Mouse (Mus musculus) frontal cortex, adult 2 months (tissue): Measurements from ENCODE around the gene Ostm1. TPM values are rescaled to one million over a fixed set of nuclear protein-coding genes. Genes with fewer than 3 reads are reported as not detected.
A peak's percentile ranks its signal among the peaks of the same experiment; 100 is the strongest.

Experiments
- DNase-seq, 2 experiments: peaks; one replicate each; pipeline ENCODE4 v3.0.0; 2022; ENCODE audit warnings: low spot score in 1 of 2; ENCODE audit errors: extremely low spot score in 1 of 2
- polyA plus RNA-seq: library from polyadenylated mRNA; depleted of rRNA; stranded (reverse); fragments of >200 nt; gene quantifications from 2 replicates; pipeline ENCODE4 v1.2.3, GENCODE M21; 2012; rRNA removed

The Ostm1 gene
- polyA plus RNA-seq, result 42.6 and 45.7 TPM in 2 replicates

DNA sequence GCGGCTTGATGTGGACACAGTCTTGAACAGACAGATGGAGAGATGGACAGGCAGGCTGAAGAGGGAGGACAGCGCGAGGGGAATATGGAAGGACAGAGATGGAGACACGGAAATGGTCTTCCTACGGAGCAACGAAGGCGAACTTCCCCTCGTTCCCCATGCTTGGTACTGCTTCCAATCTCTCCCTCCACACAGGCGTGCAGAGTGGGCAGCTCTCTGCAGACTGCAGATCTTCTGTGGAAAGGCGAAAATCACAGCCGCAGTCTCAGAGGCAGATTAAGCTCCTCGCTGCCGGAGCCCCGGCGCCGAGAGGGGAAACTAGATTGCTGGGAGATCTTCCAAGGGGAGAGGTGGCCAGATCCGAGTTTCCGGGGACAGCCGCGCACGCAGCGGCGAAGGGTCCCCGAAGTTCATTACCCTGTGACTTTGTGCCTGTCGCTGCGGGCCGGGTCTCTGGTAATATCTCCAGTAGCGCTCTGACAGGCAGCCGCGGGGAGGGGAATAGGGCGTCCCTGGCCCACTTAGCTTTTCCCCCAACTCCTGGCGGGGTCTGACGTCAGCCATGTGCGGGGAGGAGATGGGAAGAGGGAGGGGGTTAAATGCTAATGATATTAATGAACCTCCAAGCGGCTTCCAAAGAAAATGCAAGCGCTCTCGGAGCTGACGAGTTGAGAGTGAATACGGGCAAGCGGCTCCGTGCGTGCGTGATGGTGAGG, at the start of gene Ostm1, which contains the start of gene Nr2e1:
Gene Ostm1, plus strand, starts transcription at position 666 of the 716 bp plus-strand sequence.
Gene Nr2e1, minus strand, starts transcription at position 476 of the 716 bp plus-strand sequence.
- peak; percentile 39 to 54 for DNase-seq

DNA sequence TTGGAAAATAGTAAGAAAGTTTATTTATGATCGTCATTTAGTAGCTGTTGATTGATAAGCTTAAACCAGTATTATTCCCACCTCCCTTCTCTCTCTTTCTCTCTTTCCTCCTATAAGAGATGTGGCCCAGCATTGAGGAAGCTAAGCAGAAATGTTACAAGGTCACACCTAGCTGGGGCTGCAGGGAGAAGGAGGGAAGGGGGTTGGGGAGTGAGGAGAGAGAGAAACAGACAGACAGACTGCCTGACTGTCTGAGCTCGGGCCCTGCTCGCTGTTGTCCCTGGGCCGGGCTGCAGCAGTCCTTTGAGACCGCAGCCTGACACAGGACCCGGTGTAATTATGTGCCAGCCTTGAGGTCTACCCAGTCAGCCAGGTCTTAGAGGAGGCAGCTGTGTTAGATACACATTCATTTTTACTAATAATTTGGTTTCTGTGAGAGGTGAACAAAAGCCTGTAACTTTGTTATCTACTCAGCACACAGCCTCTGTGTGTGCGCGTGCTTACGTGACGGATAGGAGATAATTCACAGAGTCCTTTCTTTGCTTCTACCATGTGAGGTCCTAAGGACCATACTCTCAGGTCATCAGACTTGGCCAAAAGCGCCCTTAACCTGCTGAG, 49.7 kb upstream of the Ostm1 start:
- no peak for DNase-seq

DNA sequence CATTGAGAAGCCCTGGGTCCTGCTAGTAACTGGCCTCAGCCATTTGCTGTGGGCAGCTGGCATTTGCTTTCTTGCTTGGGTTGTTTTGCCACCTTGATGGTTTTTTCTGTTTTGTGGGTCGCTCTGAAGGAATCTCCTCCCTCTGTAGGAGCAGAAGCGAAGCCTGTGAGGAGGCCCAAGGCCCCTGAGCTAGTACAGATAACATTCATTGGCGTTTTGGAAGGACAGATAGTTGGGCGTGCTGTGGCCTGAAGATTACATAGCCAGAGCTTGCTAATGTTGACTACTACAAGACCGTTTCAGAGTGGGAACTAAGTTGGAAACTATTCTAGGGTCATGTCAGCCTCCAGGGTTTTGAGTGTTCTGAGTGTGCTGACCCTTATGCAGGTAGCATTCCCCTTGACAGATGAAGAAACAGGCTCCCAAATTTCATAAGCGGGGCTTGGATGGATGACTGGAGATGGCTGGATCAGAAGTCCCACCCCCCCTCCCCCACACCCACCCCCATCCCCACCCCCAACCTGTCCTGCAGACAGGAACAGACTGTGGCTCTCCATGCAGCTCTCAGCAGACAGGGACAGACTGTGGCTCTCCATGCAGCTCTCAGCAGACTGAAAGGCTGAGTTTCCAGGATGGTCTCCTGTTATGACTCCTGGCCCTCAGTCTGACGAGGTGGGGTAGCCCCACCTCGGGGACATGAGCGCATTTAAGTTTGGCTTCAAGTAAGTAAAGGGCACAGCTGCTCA, 45.9 kb upstream of the Ostm1 start:
- DNase-seq, result no peak

DNA sequence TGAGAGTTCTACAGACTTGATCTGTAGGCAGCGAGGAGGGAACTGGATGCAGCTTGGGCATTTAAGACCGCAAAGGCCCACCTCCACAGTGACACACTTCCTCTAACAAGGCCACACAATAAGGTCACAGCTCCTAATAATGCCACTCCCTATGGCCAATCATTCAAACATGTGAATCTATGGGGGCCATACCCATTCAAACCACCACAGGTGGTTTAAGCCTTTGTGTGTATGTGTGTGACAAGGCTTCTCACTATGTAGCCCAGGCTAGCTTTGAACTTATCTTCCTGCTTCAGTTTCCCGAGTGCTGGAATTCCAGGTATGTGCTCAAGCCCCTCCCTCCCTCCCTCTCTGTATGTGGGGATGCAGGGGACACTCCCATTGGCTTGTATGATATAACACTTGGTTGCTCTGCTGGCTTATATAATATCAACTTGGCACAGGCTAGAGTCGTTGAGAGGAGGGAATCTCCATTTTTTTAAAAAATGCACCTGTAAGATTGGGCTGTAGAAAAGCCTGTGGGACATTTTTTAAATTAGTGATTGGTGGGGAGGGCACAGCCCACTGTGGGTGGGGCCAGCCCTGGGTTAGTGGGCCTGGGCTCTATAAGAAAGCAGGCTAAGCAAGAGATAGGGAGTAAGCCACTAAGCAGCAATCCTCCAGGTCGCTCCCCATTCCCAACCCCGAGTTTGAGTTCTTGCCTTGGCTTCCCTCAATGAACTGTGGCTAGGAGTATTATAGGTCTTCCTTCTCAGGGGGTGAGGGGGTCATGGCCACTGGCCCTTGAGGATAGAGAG, 37.7 kb upstream of the Ostm1 start:
- no peak for DNase-seq

DNA sequence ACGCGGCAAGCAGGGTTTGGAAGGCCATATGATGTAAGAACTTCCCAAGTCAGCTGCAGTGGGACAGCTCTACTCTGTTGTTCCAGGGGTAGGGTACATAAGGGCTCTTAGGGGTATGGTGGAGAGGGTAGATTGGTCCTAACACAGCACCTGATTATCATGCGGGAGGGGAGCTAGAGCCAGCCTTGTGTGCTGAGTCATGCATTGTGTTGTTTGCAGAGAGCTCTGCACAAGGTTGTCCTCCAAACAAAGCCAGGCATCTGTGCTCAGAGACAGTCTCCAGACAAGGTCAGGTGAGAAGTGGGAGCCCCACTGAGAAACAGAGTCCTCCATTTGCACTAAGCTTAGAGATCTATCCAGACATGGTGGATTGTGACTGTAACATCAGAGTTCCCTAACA, 37.1 kb upstream of the Ostm1 start:
- no peak for DNase-seq

DNA sequence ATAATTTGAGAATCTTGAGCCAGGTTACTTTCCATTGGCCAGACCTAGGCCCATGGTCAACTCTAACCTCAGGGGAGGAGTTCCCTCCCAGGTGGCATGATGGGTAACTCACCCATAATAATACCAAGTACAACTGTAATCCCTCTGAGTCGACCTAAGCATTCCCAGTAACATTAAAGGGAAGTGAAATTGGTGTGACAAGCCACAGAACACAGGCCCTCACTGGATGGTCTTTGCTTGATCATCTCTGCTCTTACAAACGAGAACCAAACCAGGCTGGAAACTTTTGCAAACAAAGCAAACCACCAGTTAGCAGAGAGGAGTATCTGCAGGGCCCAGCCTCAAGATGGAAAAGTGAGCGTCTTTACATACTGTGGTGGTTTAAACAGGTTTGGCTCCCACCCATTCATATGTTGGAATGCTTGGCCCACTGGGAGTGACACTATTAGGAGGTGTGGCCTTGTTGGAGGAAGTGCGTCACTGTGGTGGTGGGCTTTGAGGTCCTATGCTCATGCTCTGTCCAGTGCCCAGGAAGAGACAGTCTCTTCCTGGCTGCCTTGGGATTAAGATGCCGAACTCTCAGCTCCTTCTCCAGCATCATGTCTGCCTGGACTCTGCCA, 23.9 kb upstream of the Ostm1 start:
- DNase-seq, result no peak

DNA sequence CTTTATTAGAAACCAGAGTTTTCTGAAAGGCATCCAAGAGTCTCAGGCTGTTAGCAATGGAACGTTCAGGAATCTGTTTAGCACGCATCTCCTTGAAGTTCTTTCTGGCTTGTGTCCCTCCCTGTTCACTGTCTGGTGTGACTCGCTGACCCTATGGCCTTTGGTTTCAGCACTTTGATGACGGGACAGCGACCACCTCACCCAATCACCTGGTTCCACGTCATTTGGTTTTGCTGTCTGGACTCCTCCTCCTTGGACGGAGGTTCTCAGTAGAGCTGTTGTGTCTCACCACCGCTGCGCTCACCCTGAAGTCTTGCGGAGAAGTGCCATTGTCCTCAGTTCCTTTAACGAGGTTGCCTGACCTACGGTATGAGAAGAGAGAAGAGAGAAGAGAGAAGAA, 21.4 kb upstream of the Ostm1 start:
- DNase-seq, result no peak

DNA sequence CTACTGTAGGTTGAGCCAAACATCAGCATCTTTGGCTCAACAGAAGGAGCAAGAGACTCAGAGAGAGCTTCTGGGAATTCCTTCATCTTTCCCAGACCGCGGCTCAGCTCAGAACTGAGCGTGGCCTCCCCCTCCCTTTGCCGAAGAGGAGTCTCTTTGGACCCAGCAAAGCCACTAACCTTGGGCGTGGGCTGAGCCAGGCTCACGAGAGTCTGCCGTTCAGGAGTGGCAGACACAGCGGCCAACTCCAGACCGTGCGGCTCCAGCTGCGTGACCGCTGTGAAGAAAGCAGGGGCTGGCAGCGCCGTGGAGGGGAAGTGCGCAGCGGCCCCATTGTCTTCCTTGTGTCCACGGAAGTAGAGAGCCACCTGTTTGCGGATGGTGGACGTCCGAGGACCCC, 11.1 kb upstream of the Ostm1 start:
- DNase-seq, result no peak

DNA sequence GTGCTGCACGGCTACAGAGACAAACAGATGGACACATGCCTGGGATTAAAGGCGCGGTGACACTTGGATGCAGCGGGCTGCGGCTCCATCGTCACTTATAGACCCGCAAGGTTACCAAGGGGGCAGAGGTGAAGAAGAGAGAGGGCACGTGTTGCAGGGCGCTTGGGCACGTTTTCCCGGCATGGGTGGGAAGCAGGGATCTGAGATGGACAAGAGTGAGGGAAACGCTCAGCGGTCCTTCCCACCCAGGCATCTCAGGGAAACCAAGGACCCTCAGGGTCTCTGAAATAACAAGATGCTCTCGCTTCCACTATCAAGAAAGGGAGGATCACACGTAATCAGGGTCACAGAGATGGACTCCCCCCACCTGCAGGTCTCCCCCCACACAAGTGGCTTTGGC, 10.7 kb upstream of the Ostm1 start:
- no peak for DNase-seq

DNA sequence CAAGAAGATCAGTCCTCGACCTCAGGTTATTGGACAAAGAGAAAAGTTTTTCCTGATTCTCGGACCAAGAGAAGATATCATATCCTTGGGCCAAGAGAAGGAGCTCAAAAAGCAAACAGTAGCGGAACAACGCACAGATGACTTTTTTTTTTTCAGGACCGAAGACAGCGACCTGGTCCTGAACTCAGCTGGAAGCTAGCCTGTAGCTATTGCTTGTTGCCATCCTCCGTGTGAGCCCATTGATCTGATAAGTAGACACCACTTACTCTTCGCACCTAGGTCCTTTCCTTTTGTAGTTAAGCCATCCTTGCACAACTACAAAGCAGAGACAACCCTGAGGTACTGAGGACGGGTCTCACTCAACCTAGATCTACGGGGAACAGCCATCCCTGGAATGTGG, 9.0 kb upstream of the Ostm1 start:
- no peak for DNase-seq

DNA sequence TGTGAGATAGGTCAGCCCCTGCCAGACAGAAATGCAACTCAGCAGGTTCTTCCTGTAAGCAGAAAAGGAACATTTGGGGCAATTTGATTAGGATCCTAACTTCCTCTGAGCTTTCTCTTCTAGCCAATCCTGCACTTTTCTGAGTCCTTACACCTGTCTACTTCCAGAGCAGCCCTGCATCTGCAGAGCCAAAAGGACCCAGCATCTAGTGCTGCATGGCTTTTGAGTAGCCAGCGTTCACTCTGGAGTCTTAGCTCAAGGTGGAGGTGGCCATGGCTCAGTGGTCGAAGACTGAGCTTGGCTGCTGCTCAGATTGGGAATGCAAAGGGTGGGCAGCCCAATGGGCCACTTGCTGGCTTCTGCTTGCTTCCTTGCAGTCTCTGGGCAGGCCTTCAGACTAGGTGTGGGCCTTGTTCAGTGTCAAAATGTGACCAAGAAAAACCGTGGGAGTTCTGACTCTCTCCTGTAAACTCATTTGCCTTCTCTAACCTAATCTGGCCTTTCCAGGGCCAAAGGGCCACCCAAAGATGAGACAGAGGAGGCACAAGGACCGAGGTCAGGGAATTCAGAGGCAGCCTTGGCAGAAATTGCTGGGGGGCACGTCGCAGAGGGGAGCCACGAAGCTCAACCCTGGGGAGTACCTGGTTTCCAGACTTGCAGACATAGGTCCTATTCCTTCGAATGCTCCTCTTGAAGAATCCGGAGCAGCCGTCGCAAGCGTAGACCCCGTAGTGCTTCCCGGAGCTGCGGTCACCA, 5.9 kb upstream of the Ostm1 start:
- no peak for DNase-seq

DNA sequence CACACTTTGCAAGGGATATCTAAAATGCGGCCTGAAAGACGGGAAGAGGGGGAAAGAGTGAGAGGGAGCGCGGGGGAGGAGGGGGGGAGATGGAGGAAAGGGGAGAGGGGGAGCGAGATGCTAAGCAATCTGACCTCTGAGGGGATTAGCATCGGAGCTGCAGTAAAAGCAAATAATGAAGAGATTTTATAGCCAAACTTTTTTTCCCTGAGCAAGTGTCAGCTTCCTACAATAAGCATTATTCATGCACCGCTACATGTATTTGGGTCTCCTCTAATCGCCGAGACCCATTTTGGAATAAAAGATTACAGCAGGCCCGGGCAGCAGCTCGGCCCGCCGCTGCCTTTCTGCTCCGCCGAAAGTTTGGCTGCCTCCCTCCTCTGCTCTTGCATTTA, 5.3 kb upstream of the Ostm1 start:
- no peak for DNase-seq

DNA sequence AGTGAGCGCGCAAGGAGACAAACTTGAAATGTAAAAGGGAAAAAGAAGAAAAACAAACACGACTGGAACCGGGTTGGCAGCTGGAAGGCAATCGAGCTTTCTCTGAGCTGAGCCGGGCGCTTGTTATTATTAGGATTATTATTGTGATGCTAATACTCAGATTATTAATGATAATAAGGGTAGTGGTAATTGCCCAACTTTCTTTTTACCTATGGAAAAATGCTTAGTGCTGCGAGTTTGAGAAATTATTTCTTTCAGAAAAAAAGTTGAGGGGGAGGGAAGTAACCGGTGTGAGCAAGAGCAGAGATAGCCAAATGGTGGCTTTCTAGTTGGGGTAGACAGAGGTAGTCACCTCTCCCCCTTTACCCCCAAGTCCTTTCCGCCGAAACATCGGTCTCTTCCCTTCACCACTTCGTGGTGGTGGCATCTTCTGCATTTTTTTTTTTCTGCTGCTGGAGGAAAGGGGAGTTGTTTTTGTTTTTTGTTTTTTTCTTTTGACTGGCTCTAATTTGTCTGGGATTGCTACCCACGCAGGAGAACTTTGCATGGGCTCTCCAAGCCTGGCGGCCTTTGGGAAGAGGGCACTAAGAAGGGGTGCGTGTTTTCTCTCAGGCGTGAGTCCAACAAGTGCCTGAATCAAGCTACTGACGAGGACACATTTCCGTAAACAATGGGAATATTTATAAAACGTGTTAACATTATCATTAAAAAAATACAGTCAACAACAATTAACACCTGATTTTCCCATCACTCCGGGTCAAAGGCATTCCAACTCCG, 4.7 kb upstream of the Ostm1 start:
- DNase-seq, result no peak

DNA sequence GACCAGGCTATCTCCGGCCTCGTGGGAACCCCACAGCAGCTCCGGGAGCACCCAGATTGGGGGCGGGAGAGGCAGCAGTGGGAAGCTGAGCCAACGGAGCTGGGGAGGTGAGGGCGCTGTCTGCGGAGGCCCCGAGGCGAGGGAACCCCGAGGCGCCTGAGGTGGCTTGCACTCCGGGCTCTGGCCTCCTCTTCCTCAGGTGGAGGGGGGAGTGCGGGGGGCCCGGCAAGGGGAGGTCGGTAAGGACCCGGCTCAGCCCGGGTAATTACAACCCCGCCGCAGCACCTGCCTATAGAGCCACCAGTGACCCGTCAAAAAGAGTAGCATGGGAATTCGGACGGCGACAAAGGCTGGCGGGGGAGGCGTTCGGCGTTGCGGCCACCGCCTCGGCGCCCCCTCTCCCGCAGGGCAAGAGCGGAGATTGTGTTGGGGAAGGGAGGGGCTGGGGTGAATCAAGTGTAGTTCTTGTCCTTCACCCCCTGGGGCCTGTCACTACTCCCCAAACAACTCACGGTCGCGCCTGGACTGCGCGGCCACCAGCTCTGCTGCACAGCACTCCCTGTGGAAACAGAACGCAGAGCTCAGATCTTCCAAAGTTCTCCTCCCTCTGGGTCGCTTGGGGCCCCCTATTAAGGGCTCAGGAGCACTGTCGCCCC, 4.0 kb upstream of the Ostm1 start:
- DNase-seq, result no peak

DNA sequence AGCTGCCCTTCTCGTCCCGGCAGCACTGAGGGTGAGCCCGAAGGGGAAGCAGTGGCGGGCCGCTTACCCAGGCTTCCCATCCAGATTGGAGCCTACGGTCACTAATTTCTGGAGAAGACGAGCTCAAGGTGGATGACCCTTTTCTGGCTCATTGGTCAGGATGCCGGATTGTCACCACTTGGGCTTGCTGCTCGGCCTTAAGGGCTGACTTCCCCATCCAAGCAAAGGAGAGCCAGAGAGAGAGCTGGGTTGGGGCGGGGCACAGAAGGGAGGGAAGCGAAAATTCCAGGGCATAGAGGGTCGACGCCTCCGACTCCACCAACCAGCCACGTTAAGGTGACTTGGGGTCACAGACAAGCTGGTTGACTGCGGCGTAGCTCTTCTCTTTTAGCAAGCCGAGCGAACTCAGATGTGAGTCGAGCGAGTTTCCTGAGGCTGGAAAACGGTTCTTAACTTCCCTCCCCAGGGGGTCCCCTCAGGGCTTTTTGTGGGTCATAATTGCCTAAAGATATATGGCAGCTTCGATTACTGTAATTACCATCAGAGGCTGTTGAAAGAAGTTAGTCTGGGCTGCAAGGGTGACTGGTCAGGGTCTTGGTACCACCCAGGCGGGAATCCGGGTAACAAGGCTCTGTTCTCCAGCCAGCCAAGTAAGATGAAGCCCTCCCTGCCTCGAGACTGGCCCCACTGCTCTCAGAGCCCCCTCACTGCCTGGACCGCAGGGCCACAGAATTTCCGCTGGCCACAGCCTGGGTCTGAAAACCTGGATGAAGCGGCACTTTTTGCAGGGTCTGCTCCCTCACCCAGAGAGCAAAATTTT, 3.3 kb upstream of the Ostm1 start:
- no peak for DNase-seq

DNA sequence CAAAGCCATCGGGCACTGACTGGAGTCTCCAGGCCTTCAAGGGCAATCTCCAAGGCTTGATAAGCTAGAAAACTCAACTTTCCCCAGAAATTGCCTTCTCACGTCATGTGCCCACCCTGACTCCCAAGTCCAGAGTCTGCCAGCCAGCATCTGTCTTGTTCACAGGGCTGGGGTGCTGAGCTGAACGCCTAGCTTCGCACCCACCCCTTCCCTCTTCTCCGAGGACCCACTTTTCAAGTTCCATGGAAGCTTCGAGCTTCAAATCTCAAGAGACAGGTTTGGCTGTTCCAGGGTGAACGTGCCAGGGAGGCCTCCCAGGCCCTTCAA, 2.7 kb upstream of the Ostm1 start:
- no peak for DNase-seq

DNA sequence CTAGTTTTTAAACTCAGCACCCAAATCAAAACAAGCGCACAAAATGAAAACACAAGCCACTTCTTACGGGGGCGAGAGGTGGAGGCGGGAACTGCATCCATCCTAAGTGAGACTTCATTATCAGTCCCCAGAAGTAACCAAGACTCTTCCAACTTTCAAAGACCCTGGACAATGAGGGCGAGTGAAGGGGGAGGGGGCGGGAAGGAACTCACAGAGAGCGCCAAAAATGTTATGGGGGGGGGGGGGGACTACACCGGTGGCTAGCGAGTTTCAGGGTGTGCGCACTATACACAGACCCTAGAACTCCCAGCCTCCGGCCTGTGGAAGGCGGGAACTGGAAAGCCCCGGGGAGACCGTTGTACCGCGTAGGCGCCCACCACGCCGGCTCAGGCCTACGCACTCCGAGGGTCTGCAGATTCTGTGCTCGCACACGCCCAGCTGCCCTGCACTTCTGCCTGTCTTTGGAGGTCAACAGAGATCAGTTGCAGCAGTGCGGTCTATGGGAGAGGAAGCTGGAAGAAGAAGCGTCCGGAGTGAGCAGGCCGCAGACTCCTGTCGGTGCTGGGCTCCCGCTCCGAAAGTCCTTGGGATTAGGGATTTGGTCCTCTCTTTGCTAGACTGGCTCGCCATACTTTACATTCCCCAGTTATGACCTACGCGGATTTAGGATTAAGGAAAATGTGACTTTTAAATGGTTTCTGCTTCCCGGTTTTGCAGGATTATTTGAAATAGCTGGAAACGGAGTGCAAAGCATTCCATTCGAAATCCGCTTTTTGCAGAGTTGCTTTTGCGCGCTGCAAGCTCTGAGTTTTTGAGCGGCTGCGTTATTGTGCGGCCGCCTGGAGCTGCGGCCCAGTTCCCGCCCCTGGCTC, 1.7 kb upstream of the Ostm1 start:
- DNase-seq, result no peak
